Mouse (Mus musculus): Measurements from ENCODE around the gene Astn2. TPM values are rescaled to one million over a fixed set of nuclear protein-coding genes. Genes with fewer than 3 reads are reported as not detected.

Astn2 gene
- total and polyA plus RNA-seq, 3 experiments, result not detected

GRCm38 (mm10) chr4:65341766-65342165, 1062.6 kb downstream of the Astn2 start:
- no peaks in the 10 kb centered on the region for H3K36me3 ChIP-seq (ENCODE audit: control insufficient read depth in 1 of 2, insufficient read depth in 2 of 2, low read length in 2 of 2)
- no peak overlapping the region for H3K4me3 ChIP-seq (ENCODE audit: control insufficient read depth in 1 of 2, insufficient read depth in 1 of 2, low read depth in 2 of 2, low read length in 2 of 2)
- H3K79me2 ChIP-seq (ENCODE audit: control insufficient read depth, insufficient read depth, low read length, poor library complexity), result no peaks in the 10 kb centered on the region
- TF ChIP-seq ELF1 (IDR thresholded peaks at IDR 0.05; ENCODE audit: low read depth, low read length) (no peak), RCOR1 (IDR thresholded peaks at IDR 0.05; ENCODE audit: low read depth, low read length) (no peak), POLR2AphosphoS5 (IDR thresholded peaks at IDR 0.05; ENCODE audit: borderline replicate concordance, low read depth, low read length) (no peak), SIN3A (IDR thresholded peaks at IDR 0.05; ENCODE audit: low read length) (no peak), ETS1 (IDR thresholded peaks at IDR 0.05; ENCODE audit: low read depth, low read length) (no peak), ZC3H11A (IDR thresholded peaks at IDR 0.05; ENCODE audit: low read depth, low read length) (no peak), NELFE (IDR thresholded peaks at IDR 0.05; ENCODE audit: low read depth, low read length) (no peak), EP300 (IDR thresholded peaks at IDR 0.05; ENCODE audit: low read depth in 1 of 2, low read length in 2 of 2) (no peak)
- H3K9ac ChIP-seq (ENCODE audit: control insufficient read depth, low read depth, low read length, poor library complexity, severe bottlenecking), result no peak overlapping the region
- no peaks in the 10 kb centered on the region for H3K9me3 ChIP-seq (replicated peaks; ENCODE audit: insufficient read depth, low read length)
- no peaks in the 10 kb centered on the region for H3K27me3 ChIP-seq (ENCODE audit: control insufficient read depth in 1 of 2, insufficient read depth in 2 of 2, low read length in 2 of 2)
- H3K27ac ChIP-seq (ENCODE audit: control insufficient read depth, low read depth, low read length), result no peak overlapping the region
- DNase-seq (ENCODE audit: low read depth, low spot score), result no peak
- H3K4me1 ChIP-seq (ENCODE audit: control insufficient read depth in 1 of 2, insufficient read depth in 2 of 2, low read length in 2 of 2), result no peaks in the 10 kb centered on the region

- no peaks in the 10 kb centered on the region for H3K79me2 ChIP-seq (ENCODE audit: control insufficient read depth, insufficient read depth, low read length, poor library complexity)
- no peaks in the 10 kb centered on the region for H3K27me3 ChIP-seq (ENCODE audit: control insufficient read depth in 1 of 2, insufficient read depth in 2 of 2, low read length in 2 of 2)
- H3K27ac ChIP-seq (ENCODE audit: control insufficient read depth, low read depth, low read length), result no peak overlapping the region
- no peak overlapping the region for H3K4me3 ChIP-seq (ENCODE audit: control insufficient read depth in 1 of 2, insufficient read depth in 1 of 2, low read depth in 2 of 2, low read length in 2 of 2)
- no peak overlapping the region for H3K9ac ChIP-seq (ENCODE audit: control insufficient read depth, low read depth, low read length, poor library complexity, severe bottlenecking)
- TF ChIP-seq MAZ (IDR thresholded peaks at IDR 0.05; ENCODE audit: low read depth, low read length), result no peak
- no peak for TF ChIP-seq ZMIZ1 (IDR thresholded peaks at IDR 0.05; ENCODE audit: low read depth, low read length)
- no peak for TF ChIP-seq ZC3H11A (IDR thresholded peaks at IDR 0.05; ENCODE audit: low read depth, low read length)
- TF ChIP-seq EP300 (IDR thresholded peaks at IDR 0.05; ENCODE audit: low read depth in 1 of 2, low read length in 2 of 2), result no peak
- no peak for TF ChIP-seq UBTF (IDR thresholded peaks at IDR 0.05; ENCODE audit: borderline replicate concordance, insufficient read depth, low read depth, low read length)
- no peak for TF ChIP-seq RCOR1 (IDR thresholded peaks at IDR 0.05; ENCODE audit: low read depth, low read length)
- TF ChIP-seq E2F4 (IDR thresholded peaks at IDR 0.05; ENCODE audit: borderline replicate concordance, low read depth, low read length), result no peak
- no peak for TF ChIP-seq MXI1 (IDR thresholded peaks at IDR 0.05; ENCODE audit: low read depth, low read length)
- no peak for TF ChIP-seq JUND (IDR thresholded peaks at IDR 0.05; ENCODE audit: low read depth, low read length)
- TF ChIP-seq USF2 (IDR thresholded peaks at IDR 0.05; ENCODE audit: borderline replicate concordance in 1 of 2, insufficient read depth in 1 of 2, low read depth in 1 of 2, low read length in 2 of 2), result no peak
- TF ChIP-seq SMC3 (IDR thresholded peaks at IDR 0.05; ENCODE audit: low read depth, low read length), result no peak
- no peaks in the 10 kb centered on the region for H3K9me3 ChIP-seq (replicated peaks; ENCODE audit: insufficient read depth, low read length)
- no peak for DNase-seq (ENCODE audit: low read depth, low spot score)
- H3K4me1 ChIP-seq (ENCODE audit: control insufficient read depth in 1 of 2, insufficient read depth in 2 of 2, low read length in 2 of 2), result no peaks in the 10 kb centered on the region
- no peaks in the 10 kb centered on the region for H3K36me3 ChIP-seq (ENCODE audit: control insufficient read depth in 1 of 2, insufficient read depth in 2 of 2, low read length in 2 of 2)
These were observed 1070.7 kb downstream of the Astn2 start for GRCm38 (mm10) chr4:65333718-65334117.

All from MEL (cell line).